Mouse (Mus musculus): ENCODE measurements at regions not wholly inside any gene's neighbourhood (a gene's known extent, or its start where the extent isn't known, plus 50 kb on each side); places are given as distances from the start of the nearest gene placed in this dataset.

- no peak for DNase-seq (ENCODE audit: extremely low read depth, low read depth)
Measured at GRCm38 (mm10) chr13:85570886-85571527, 282.1 kb upstream of the Rasa1 start.

- DNase-seq (ENCODE audit: extremely low read depth, low read depth), result no peak
Measured at GRCm38 (mm10) chr13:85557821-85558220, 268.9 kb upstream of the Rasa1 start.

GRCm38 (mm10) chr13:85556101-85556853 lies 267.3 kb upstream of the Rasa1 start:
- DNase-seq (ENCODE audit: extremely low read depth, low read depth), result peak; percentile 63

DNA sequence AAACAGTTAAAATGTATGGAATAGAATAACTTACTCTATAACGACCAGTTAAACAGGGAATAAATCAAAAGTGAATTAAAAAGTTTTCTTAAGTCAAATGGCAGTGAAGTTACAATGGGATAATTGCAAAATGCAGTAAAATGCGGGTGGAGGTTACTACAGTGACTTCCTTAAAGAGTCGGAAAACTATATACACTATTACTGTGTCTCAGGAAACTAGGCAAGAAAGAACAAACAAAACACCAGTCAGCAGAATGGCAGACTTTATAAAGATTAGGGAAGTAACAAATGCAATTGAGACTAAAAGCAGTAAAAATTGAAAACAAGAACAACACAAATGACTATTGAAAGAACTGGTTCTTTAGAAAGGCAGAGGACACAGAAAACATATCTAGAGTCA lies 264.1 kb upstream of the Rasa1 start:
- no peak for DNase-seq (ENCODE audit: extremely low read depth, low read depth)

DNA sequence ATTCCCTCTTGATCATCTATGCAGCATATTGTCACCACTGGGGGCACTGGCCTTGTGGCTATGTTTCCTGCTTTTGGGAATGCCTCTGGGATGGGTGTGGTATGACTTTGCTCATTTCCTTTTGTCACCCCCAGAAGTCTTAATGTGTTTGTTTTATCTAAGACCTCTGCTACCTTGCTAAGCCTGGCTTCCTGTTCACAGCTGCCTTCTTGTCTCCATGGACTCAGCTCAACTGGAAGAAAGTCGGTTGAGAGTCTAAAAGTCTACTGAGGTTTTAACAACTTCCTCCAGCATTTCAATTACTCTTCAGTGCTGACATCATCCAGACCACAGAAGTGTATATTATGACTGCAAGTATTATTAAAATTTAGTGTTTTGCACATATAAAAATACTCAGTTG lies 220.7 kb upstream of the Rasa1 start:
- DNase-seq (ENCODE audit: extremely low read depth, low read depth), result peak; percentile 64

DNA sequence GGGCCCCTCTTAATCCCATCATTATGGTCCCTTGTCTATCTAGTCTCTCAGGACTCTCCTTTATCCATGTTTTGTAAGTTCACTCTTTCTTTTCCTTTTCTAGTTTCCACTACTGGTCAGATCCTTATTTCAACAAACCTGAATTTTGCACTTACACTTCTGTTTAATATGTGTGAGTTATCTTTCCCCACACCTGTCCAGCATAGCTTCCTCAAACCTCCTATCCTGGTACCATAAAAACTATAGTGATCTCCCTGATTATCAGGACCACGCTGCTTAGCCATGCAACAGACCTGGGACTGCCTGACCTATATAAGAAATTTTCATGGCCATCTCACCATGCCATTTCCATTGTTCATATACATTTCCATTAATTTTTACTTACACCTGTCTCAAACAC lies 219.6 kb upstream of the Rasa1 start:
- DNase-seq (ENCODE audit: extremely low read depth, low read depth), result peak; percentile 59

DNA sequence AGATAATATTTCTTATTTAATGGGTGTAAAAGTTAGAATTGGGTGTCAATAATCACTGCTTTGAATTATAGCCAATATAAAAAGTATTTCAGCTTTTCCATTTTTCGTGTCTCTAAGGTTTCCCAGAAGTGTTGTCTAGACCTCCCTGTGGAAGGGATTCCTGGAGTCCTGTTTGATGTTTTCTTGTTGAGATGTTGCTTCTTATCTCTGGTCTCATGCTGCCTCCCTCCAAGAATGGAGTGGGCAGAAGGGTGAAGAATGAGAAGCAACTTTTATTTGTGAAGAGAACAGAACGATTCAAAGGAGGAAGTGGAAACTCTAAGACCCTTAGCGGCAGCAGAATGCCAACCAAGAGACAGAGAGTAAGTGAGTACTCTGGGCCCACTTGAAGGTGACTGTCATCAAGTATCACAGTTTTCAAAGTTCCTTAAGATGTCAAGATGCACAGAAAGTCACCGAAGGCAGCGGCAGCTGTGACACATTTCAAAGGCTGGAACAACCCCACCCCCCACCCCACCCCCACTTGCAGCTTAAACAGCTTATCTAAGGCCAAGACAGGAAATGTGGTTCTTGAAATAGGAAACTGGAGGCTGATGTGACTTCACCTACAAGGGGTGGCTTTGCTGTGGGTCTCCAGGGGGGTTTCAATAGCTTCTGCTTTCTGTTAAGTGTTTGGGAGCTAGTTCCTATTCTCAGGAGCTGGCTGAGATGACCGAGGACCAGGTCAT lies 218.6 kb upstream of the Rasa1 start:
- peak; percentile 91 for DNase-seq (ENCODE audit: extremely low read depth, low read depth)

GRCm38 (mm10) chr13:85506875-85507274 lies 217.9 kb upstream of the Rasa1 start:
- DNase-seq (ENCODE audit: extremely low read depth, low read depth), result peak; percentile 32

- DNase-seq (ENCODE audit: extremely low read depth, low read depth), result peak; percentile 26
Measured at GRCm38 (mm10) chr13:85506030-85506429, 217.1 kb upstream of the Rasa1 start.

GRCm38 (mm10) chr13:85505046-85505445 lies 216.1 kb upstream of the Rasa1 start:
- DNase-seq (ENCODE audit: extremely low read depth, low read depth), result peak; percentile 12

- DNase-seq (ENCODE audit: extremely low read depth, low read depth), result no peak
Measured at GRCm38 (mm10) chr13:85504001-85504400, 215.1 kb upstream of the Rasa1 start.

DNA sequence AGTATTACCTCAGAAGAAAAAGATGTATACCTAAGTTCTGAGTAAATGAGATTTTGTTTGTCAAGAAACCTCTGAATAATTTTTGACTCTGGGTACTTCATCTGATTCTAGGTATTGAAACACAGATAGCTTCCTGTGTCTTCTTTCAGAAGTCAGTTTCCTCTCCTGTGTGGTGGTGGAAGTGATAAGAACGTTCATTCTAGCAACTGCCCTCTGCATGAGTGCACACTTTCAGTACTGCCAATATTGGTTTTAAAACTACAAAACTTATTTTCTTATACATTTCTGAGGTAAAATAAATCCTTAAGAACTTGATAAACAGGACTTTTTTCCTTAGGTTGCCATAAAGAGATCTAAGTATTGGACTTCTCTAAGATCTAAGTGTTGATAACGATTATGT lies 209.8 kb upstream of the Rasa1 start:
- peak; percentile 42 for DNase-seq (ENCODE audit: extremely low read depth, low read depth)

DNA sequence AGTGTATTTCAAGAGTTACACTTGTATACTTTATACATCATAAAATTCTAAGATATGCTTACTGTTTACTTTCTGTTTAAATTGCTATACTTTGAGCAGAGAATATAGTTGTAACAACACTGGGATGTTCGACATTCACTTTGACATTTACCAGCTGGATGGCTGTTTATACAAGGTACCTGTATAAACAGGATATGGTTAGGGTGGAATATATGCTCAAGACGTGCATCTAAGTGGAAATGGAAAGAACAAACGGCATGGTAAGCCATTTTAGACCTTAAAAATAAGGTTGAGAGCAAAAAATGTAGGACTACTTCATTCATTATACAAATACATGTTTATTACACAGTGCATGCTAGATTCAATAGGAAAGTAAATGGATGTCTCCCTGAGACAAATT lies 195.9 kb upstream of the Rasa1 start:
- DNase-seq (ENCODE audit: extremely low read depth, low read depth), result no peak

- no peak for DNase-seq (ENCODE audit: extremely low read depth, low read depth)
Measured at GRCm38 (mm10) chr13:85483348-85483747, 194.4 kb upstream of the Rasa1 start.

- no peak for DNase-seq (ENCODE audit: extremely low read depth, low read depth)
Measured at GRCm38 (mm10) chr13:85479405-85479804, 190.5 kb upstream of the Rasa1 start.

DNA sequence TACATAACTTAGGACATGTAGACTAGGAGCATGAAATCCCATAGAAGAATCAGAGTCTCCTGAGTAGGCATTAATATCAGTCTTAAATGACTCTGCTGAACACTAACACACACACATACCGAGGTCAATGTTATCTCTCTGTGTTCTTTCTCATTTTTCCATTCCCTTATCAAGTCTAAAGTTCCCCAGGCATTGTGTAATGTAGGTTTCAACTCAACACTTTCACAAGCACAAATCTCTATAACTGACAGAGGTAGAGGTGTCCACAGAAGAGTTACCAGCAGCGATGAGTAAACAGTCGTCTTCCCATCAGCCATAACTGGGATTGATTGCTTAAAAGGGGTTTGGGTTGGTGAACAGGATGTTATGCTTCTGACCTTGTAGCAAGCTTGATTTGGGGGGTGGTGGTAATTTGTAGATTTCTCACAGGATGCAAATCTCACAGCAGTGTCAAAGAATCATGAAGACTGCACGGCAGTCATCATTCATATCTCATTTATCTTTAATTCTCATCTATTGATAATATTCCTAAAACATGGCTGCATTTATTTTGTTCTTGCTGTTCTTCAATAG lies 187.4 kb upstream of the Rasa1 start:
- DNase-seq (ENCODE audit: extremely low read depth, low read depth), result no peak

DNA sequence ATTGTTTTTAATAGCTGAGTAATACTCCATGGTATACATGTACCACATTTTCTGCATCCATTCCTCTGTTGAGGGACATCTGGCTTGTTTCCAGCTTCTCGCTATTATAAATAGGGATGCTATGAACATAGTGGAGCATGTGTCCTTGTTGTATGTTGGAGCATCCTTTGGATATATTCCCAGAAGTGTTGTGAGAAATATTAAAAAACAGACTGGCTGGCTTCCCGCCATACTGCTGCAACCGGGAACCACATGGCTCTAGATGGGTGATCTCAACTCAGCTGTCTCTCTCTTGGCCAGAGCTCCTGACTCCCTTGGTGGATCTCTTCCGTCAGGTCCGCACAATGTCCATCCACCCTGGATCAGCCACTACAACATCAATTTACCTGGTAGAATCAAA lies 182.4 kb upstream of the Rasa1 start:
- no peak for DNase-seq (ENCODE audit: extremely low read depth, low read depth)

- no peak for DNase-seq (ENCODE audit: extremely low read depth, low read depth)
Measured at GRCm38 (mm10) chr13:85459387-85459786, 170.5 kb upstream of the Rasa1 start.

- DNase-seq (ENCODE audit: extremely low read depth, low read depth), result no peak
Measured at GRCm38 (mm10) chr13:85458611-85459010, 169.7 kb upstream of the Rasa1 start.

GRCm38 (mm10) chr13:85439581-85439980 lies 150.7 kb upstream of the Rasa1 start:
- DNase-seq (ENCODE audit: extremely low read depth, low read depth), result no peak

DNA sequence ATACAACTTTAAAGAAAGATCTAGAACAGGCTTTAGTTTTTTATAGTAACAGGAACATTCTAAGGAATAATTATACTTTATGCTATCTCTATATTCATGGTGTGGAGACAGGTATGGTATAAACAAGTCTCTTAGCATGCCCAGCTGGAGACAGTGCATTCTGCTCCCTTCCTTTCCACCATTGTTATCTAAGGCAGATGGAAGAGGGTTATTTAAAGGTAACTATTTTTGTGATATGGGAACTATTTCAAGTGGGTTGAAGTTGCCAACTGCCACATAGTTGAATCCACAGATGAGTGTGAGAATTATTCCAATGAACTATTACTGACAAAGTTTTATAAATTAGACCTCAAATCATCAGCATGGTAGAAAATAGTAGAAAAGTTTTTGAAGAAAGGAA lies 148.9 kb upstream of the Rasa1 start:
- no peak for DNase-seq (ENCODE audit: extremely low read depth, low read depth)

DNA sequence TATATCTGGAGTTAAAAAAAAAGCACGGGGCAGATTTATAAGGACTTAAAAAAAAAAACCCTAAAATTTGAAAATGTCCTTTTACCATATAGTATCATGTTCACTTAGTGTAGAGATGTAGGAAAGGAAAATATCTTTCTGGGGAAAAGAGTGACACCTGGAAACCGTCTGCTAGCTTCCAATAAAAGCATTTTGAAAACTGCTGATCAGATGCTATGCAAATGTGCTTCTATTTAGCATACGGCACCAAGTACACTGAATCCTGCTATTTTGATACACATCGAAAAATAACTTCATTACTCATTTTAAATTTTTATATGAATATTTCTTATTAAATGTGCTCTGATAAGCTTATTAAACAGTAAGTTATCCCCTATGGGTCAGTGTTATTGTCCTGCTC lies 148.1 kb upstream of the Rasa1 start:
- no peak for DNase-seq (ENCODE audit: extremely low read depth, low read depth)

Data from MEL-GATA-1-ER (cell line).